Mouse (Mus musculus) frontal cortex, postnatal 14 days (tissue): ENCODE data around the gene Mrpl17.
"Not testable (repeated sequence)": the region's sequence is repeated elsewhere in the genome, so short reads cannot be mapped to it uniquely, and the experiment has no call there.

ENCODE experiments used
- DNase-seq, 2 experiments: peaks; one replicate each; pipeline ENCODE4 v3.0.0; 2022; ENCODE audit warnings: low spot score in 2 of 2

The Mrpl17 gene

DNA sequence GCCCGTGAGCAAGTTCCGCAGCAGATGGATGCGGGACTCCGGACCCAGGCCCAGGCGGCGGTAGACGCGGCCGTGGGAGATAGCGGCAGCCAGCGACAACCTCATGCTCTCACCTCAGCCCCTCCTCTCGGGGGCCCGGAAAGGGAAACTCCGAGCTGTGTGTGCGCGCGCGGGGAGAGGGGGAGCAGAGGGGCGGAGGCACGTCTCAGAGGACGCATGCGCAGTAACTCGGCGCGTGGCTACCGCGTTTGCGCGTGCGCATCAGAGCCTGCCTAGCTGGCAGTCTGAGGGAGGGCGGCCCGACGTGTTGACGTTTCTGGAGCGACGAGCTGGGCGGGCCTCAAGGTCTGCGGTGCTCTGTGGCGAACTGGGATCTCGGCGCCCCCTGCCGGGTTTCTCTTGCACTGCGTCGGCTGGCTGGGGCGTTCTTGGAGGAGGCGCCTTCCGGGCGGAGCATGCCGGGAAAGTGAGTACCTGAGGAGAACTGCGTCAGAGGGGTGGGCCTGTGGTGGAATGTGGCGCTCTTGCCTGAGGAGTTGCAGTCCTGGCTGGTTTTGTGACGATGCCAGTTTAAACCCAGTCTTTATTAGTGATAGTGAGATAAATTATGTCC, at the start of gene Mrpl17:
Gene Mrpl17, minus strand, starts transcription at position 223 of the 613 bp plus-strand sequence.
- DNase-seq = peak; percentile 100

DNA sequence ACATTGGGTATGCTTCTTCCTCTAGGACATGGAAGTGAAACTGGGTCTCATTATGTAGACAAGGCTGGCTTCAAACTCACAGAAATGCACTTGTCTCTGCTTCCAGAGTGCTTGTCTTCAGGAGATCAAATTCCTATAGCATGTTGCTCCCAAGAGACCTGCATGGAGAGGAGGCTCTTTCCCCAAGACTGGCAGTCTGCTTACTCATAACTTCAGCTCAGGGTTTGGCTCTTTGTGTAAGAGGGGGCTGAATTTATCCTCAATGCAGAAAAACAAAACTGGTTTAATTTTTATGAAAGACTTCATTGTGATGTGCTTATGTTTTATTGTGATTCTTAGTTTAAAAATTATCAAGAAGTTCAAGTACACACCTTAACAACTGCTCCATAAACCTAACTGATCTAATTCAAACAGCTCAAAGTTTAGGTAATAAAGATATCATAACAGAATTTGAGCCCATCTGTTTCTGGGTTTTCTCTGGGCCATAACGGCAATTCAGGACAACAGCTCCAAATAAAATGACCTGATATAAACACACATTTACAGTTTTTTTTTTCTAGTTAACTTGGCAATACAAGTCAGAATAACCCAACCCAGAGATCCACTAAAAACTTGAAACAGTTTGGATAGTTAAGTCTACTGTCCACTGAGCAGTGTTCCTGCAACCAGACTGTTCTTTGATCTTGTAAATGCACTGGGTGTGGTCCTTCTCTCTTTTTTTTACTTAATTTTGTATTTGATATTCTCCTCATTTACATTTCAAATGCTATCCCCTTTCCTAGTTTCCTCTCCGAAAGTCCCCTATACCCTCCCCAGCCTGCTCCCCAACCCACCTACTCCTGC, 45.0 kb upstream of the Mrpl17 start:
- DNase-seq = not testable (repeated sequence)

DNA sequence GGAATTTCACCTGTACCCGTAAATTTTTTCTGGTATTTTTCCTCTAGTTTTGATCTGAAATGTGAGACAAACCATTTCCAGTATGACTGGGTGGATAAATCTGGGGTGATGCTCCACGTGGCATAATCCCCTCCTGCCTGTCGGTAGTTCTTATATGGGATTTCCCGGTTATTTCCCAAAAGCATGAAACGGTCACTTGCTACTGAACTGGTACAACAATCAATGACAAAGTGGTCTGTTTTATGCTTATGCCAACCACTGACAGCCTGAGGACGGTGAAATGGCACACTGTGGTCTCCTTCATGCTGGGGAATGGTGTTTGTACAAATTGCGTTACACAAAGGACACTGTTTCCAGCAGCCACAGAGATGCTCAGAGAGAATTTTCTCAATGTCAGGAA, 13.4 kb upstream of the Mrpl17 start:
- no peak for DNase-seq

GRCm38 (mm10) chr7:105818483-105818882, 7.6 kb upstream of the Mrpl17 start:
- DNase-seq = no peak

- no peak for DNase-seq
Measured at GRCm38 (mm10) chr7:105816736-105817135, 5.8 kb upstream of the Mrpl17 start.

DNA sequence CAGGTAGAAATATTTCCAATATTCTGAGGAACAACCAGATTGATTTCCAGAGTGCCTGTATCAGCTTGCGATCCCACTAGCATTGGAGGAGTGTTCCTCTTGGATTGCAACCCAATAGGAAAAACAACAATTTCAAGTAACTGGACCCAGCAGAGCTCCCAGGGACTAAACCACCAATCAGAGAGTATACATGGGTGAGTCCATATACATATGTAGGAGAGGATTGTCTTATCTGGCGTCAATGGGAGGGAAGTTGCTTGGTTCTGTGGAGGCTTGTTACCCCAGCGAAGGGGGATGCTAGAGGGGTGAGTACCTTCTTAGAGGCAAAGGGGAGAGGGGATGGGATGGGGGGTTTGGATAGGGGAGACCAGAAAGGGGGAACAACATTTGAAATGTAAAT, 2.4 kb upstream of the Mrpl17 start:
- no peak for DNase-seq

- DNase-seq = no peak
Measured at GRCm38 (mm10) chr7:105812566-105812965, 1.7 kb upstream of the Mrpl17 start.

DNA sequence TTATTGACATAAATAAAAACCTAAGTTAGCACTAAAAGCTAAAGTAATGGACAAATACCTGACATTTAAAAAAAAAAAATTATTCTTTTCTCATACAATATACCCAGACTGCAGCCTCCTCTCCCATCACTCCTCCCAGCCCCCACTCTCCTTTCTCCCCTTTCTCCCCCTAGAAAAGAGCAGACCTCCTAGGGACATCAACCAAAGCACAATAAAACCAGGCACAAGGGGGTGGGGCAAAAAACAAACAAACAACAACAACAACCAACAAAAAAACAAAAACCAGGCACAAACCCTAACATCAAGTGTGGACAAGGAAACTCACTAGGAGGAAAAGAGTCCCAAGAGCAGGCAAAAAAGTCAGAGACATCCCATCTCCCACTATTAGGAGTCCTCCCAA, 617 bp upstream of the Mrpl17 start:
- DNase-seq = no peak

GRCm38 (mm10) chr7:105810280-105810876, 521 bp downstream of the Mrpl17 start:
- no peak for DNase-seq

DNA sequence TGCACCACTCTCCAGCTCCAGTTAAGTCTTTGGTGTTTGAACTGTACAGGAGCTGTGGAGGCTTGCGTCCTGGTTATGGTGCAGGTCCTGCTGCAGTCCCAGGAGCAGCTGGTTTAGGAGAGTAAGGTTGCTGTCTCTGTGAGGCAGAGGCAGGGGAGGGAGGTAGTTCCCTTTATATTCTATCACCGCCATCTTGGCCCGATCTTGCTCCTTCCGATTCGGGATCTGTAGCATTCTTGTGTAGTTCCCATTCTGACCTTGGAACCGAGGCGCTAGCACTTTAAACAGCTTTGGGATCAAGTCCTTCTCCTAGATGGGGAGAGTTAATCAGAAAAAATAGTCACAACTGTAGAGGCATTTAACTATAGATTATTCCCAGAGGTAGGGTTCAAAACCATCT, 1.1 kb downstream of the Mrpl17 start:
- no peak for DNase-seq

DNA sequence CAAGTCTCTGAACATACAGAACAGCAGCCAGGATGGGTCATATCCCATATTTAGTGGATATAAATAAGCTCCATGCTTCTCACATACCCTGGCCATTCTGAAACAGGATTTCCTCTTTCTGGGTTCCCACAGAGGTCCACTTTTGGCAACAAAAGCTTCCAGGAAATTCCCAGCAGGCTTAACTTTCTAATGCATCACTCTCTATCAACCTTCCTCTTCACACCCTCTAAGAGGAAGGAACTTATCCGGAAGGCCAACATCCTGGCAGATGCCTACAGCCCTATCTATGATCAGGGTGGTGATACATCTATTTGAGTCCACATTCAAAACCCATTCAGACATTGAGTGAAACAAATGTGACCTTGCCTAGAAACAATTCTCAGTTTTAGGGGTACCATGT, 2.5 kb downstream of the Mrpl17 start:
- DNase-seq = no peak

GRCm38 (mm10) chr7:105806716-105807115, 4.2 kb downstream of the Mrpl17 start:
- no peak for DNase-seq

DNA sequence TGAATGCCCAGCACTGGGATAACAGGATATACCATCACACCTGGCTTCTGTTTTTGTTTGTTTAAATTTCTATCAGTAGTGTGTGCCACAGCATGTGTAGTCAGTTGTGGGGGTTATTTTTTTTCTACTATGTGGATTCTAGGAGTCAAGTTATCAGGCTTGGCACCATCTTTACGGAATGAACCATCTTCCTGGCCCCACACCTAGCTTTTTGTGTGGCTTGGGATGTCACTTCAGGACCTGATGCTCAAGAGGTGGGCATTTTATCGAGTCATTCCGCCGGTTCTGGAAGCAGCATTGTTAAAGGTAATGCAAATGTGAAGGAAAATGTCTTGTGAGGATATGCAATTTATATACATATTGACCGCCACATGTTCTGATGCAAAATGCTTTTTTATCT, 4.8 kb downstream of the Mrpl17 start:
- DNase-seq = no peak

DNA sequence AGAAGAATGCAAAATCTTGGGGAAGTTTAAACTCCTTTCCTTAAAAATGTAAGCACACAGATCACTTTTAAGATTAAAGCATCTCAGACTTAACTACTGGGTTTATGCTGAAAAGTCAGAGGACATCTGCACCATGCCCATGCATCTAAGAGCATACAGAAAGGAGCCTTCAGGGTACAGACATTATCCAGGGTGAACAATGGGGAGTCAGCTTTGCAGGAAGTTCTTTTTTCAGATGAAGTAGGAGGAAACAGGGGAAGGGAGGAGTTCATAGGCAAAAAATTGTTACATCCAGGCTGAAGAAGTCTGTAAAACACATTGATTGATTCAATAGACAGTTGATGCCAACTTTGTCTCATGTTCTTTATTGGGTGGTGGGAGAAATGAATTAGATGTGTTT, 7.5 kb downstream of the Mrpl17 start:
- DNase-seq = no peak

GRCm38 (mm10) chr7:105802771-105803170, 8.1 kb downstream of the Mrpl17 start:
- no peak for DNase-seq

DNA sequence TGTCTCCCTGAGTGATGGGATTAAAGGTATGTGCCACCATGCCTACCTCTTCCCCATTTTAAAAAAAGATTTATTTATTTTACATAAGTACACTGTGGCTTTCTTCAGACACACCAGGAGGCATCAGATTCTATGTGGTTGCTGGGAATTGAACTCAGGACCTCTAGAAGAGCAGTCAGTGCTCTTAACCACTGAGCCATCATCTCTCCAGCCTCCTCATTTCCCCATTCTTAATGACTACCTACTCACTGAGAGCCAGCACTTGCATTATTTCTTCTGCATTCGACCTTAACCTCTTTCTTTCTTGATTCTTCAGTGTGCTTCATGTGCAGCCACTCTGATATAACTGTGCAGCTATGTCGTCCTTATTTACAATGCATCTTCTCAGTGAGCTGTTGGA, 8.6 kb downstream of the Mrpl17 start:
- DNase-seq = no peak

DNA sequence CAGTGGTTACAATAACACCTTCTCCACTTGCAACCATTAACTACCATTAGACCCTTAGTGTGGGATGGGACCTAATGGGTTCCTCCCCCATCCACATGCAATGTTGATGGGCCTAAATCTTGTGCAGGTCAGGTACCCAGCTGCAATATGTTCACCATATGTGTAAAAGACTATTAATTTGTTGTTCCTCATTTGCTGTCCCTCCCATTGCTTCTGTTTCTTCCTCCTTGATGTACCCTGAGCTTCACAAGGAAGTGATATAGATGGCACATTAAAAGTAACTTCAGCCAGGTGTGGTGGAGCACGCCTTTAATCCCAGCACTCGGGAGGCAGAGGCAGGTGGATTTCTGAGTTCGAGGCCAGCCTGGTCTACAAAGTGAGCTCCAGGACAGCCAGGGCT, 13.9 kb downstream of the Mrpl17 start:
- no peak for DNase-seq

DNA sequence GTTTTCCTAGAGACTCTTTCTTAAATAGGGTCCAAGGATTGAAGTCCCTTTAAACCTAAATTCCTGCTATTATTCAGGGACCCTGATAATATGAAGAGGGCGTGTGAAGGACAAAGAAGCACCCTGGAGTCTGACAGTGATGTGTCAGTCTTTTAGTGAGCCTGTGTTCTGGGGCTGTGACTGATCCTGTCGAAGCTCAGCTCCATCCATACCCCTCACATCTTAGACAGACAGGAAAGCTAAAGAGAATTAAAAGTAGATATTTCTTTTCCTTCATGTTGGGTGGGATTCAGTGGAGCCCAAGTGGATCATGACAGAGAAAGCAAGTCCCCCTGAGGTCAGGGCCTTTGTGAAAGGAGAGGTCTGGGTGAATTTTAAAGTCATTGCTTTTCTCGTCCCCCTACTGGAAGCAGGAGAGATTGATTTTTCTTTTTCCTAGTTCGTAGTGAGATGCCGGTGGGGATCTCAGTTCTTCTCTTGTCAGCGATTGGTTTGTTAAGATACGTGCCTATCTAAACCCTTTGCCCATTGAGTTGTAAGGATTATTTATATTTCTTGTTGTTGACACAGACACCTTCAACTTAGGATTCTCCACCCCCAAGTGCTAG, 15.0 kb downstream of the Mrpl17 start:
- no peak for DNase-seq

DNA sequence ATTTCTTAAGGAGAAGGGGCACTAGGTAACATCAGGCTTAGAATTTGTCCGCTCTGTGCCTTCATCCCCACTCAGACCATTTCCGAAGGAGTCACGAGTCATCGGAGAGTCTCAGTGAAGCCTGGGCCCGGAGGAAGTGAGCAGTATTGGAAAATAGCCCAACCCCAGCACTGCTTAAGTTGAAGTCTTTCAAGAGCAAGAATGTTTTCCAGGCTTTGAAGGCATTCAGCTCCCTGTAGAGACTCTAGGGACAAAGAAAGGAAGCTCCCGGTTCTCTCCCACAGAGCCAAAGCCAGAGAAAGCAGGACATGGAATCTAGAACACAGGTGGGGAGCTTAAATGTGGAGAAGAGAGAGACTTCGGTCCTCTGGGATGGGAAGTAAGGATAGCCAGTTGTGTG, 17.2 kb downstream of the Mrpl17 start:
- no peak for DNase-seq

DNA sequence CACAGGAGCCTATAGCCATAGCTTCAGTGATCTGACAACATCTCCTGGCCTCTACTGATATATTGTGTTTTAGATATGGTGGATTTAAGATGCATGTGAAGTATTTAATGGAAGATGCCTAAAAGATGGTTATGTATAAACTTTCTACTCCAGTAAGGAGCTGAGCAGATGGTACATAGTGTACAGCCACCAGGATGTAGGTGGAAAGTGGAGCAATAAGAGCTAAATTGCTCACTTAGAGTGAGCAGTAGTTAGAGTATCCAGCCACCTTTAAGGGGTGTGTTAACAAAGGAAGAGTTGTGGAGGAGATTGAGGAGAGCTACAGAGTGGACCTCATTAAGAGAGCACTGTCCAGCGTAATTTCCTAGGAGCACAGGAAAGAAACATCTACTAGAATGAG, 19.8 kb downstream of the Mrpl17 start:
- no peak for DNase-seq

DNA sequence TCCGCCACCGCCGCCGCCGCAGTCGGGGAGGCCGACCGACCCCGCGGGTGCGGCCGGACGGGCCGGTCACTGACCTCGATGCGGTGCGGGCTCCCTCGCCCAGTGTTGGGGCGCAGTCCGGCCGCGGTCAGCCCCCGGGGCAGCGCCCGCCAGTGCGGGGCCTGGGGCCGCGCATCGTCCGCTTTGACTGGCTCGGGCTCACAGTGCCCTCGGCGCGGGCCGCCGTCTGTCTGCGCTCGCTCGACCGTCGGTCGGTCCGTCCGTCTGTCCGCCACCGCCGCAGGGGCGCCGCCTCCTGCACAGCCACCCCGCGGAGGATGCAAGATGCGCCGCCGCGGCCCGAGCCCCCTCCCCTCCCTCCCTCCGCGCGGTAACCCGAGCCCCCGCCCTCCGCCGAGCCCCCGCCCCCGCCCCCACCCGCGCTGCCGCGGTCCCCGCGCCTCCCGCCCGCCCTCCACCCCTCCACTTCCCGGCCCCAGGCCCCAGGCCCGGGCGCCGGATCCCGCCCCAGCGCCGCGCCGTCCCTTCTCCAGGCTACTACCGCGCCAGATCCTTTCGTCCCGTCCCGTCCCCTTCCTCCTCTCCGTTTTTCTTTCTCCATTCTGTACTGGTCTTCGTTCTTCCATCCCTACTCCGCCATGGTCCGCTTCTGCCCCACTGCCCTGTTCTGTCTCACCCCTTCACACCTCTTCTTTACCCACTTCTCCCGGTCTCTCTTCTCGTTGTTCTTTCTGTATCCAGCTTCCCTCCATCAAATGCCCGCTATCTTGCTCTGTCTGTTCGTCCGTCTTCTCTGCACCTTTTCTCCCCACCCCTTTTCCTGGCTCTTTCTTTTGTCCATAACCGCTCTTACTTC, 23.4 kb downstream of the Mrpl17 start, which contains the start of gene Dchs1:
Gene Dchs1, minus strand, starts transcription at position 370 of the 856 bp plus-strand sequence.
- DNase-seq = no peak
